Mouse (Mus musculus) T-helper 2 cell (primary cell): ENCODE results near the gene Gas1.

Source experiments
- in situ Hi-C: fragments of 300-600 bp; cut with MboI, MseI; formaldehyde crosslinking; loops from one replicate; pipeline ENCODE4 v1.15.1; 2025; ENCODE audit warnings: high pct_unique_total_duplicates

Gene Gas1

DNA sequence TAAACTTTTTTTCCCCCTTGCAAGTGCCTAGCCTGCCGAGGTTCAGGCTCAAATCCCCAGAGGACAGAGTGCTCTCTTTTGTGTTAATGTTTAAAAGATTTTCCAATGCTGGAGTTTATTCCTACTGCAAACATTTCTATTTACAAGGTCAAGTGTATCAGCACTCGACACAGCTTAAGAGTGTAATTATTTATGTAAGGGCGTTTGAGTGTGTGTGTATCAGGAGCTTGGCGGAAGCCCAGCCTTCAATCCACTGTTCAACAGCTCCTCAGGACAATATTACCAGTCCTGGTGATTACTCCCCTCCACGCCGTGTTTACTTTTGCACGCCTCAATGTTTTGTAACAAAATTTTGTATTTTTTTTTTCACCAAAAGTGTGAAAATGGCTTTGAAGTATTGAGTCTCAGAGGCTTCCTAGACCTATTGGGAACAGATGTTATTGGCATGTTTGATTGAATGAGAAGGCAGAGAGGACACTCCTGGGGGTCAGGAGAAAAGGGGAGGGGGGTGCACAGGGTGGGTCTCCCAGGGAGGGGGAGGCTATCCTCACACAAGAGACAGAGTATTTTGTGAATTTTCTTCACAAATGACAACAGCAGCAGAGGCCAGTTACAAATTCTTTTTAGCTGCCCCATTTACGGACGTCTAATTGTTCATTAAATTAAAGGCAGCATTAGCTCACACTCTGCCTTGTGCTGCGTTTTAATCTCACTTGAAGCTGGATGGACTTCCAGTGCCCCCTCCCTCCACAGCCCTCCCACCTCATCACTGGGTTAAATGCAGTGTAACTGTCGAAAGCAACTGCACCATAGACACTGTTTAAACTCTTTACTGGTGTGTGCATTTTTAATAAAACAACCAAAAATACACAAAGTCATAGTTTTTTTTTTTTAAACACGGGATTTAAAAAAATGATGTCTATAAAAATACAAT is 3.3 kb downstream of the Gas1 start:
- in situ Hi-C loops, result loop anchor here (10.0 kb wide), 1 partner anchor 731 kb away; the partner anchor contains the start of gene Tpbpb

DNA sequence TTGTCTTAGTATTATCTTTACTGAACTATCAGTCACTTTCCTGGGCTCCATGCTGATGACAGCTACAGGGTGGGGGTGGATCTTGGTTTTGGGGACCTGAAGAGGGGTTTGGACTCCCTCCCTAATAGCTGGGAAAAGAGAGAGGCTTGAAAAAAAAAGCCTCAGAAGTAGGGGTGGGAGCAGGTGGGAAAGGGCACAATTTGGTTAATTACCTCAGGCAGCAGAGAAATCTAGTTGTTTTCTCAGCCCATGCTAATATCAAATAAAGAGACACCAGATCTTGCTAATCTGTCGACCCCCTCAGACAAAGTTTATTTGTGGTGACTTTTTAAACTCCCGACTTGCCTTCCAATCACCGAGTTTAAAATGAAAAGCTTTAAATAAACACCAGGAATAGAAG is 4.0 kb downstream of the Gas1 start:
- in situ Hi-C loops, result loop anchor here (10.0 kb wide), 1 partner anchor 732 kb away; the partner anchor contains the start of gene Tpbpb

DNA sequence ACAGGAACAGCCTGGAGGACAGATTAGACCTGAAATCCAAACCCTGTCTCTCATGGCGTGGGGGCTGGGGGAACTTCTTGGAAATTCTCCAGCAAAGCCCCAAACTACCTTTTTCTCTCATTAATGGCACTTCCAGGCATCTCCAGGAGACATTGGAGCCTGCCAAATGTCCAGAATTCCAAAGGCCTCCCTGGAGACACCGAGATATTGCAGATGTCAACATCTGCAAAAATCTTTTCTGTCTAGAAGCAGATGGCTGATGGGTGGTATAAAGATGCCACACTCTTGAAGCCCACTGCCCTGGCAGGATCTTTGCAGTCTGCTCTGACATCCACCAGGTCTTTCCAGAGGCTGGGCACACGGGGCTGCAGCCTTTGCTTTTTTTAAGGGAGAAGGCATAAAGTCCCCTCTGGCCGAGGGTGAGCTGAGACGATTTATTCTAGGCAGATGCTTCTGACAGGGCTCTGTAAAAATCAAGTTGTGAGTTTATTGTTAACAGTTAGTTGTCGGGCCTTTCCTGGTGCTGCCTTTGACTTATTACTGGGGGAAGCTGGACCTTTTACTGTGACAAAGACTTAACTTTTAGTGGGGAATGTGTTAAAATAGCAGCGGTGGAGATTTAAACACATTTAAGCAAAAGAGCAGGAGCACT is 4.7 kb downstream of the Gas1 start:
- in situ Hi-C loops, result loop anchor here (10.0 kb wide), 1 partner anchor 732 kb away; the partner anchor contains the start of gene Tpbpb

DNA sequence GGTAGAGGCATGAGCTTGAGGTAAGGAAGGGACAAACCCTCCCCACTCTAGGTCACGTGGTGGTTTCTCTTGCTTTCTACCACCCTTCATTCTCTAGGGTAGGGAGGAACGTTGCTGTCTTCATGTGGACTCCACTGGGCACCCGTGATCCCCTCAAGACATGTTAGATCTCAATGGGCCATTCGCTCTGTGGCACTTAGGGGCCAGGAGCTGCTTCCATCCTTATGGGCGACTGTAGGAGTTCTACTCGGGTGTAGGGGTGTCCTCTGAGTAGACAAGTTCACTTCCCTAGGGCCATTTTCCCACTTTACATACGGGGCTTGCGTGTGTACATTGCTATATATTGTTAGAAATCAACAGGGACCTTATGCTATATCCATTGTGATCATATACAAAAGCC is 5.4 kb downstream of the Gas1 start:
- in situ Hi-C loops, result loop anchor here (10.0 kb wide), 1 partner anchor 733 kb away; the partner anchor contains the start of gene Tpbpb

DNA sequence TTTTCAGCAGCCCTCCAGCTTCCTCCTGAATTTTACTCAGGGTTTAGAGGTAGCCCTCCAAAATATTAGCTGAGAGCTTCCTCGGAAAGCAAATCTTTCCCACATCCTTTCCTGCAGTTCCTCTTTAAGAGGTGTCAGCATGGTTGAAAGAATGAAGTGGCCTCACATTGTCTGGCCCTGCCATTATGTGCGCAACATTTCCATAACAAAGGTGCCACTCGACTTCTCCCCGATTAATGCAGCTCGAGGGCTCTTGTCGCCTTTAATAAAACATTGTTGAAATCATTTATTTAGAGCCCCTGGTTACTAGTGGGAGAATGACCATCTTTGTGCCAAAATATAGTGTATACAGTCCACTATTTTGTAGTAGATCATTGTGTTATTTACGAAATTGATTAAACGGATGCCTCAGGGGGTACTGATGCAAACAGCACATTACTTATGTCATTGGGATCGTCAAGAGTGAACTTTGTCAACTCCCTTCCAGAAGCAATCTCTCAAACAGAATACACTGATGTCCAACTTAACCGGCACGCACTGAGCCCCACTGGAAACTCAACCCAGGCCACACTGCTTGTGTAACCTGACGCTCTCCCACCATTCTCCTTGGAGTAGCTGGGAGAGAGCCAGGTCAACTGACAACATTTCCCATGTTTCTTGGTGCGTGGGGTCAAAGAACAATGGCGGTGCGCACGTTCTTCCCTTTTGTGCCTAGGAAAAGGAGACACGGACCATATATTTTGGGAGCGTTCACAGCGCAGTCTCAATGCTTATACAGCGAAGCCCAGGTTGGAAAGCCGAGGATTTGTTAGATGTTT is 6.1 kb downstream of the Gas1 start:
- in situ Hi-C loops, result loop anchor here (10.0 kb wide), 1 partner anchor 734 kb away; the partner anchor contains the start of gene Tpbpb

DNA sequence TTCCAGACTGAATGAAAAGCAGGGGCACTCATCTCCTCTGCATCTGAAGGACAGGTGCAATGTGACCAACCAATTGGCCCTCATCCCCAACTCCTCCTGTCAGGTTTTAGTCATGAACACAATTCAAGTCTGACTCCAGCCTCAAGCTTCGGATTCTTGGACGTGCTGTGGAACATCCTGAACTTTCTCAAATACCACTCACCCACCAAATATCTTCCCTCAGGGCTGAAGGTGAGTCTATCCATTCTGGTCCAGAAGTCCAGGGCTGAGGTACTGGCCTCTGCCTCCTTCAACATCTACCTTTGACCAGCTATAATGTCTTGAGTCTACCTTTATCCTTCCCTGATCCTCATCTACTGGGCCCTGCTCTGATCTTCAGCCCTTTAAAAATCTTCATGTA is 8.1 kb downstream of the Gas1 start:
- in situ Hi-C loops, result no loop called here

DNA sequence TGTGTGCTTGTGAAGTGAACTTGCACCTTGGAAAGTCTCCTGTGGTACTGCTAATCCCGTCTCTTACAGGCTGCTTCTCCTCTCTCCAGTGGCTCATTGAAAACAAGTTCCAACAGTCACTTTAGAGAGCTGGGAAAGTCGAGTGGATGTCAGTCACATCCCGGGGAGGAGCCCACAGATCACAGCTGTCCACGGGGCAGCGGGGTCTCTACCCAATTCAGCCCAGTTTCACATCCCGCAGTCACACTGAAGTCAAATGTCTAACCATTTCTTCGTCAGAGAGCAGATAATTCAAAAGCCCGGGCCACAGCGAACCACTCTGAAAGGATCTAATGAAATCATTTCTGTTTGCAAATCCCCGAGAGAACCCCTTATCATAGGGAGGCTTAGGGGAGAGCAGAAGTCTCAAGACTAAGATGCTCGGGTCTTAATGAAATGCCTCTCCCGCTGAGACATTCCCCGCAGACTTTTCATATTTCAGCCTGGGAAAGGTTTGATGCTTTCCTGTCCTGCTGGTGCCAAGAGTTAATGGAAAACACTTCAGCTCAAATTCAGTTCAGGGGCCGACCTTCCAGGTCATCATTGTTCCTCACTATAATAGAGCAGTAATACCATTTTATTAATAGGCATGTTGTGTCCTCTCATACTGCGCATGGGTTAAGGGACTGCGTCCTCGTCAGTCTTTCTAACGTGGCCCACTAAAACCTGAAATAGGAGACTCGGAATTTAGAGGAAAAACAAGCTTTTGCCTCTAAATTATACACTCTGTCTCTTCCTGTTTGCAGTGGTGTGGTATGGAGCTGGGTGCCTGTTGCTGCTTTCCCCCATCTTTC is 20.7 kb downstream of the Gas1 start:
- in situ Hi-C loops, result no loop called here

DNA sequence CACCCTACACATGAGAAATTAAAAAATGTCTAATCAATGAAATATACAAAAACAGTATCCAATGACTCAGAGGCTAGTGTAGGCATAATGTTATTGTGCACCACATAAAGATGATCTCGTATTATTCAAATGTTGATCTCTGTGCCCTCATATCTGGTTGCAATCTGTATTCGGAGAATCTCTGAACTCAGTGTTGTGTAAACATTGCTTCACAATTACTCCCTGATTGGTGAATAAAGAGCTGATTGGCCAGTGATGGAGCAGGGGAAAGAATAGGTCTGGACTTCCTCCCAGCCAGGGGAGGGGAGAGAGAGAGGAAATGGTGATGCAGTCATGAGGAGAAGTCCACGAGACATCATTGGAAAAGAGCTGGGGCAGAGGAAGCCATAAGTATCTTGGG is 23.0 kb downstream of the Gas1 start:
- in situ Hi-C loops, result no loop called here

DNA sequence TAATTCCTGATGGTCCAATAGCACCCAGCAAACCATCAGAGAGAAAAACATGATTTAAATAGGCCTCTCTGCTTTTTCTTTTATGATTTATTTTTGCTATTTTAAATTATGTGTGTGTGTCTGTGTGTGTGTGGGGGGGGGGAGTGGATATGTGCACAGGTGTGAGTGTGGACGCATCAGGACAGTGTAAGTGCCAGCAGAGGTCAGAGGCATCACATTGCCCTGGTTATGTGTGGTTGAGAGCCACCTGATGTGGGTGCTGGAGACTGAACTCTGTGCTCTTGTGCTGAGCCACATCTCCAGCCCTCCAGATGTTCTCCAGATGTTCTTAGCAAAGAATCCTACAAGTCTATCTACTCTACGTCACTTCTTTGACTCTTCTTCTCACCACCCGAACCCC is 28.9 kb downstream of the Gas1 start:
- in situ Hi-C loops, result no loop called here

DNA sequence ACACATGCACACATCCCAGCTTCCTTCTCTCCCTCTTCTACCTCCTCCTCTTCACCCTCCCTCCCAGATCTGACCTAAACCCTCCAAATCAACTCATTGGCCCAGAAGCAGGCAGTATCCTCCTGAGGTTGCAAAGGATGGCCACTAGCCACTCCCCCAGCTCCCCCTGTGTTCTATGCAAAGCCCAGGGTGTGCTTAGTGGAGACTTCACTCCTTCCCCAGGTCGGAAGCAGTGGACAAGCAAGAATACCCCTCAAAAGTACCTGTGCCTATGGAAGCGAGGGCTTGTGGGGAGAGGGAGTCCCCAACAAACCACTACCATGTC is 29.3 kb downstream of the Gas1 start:
- in situ Hi-C loops, result no loop called here

DNA sequence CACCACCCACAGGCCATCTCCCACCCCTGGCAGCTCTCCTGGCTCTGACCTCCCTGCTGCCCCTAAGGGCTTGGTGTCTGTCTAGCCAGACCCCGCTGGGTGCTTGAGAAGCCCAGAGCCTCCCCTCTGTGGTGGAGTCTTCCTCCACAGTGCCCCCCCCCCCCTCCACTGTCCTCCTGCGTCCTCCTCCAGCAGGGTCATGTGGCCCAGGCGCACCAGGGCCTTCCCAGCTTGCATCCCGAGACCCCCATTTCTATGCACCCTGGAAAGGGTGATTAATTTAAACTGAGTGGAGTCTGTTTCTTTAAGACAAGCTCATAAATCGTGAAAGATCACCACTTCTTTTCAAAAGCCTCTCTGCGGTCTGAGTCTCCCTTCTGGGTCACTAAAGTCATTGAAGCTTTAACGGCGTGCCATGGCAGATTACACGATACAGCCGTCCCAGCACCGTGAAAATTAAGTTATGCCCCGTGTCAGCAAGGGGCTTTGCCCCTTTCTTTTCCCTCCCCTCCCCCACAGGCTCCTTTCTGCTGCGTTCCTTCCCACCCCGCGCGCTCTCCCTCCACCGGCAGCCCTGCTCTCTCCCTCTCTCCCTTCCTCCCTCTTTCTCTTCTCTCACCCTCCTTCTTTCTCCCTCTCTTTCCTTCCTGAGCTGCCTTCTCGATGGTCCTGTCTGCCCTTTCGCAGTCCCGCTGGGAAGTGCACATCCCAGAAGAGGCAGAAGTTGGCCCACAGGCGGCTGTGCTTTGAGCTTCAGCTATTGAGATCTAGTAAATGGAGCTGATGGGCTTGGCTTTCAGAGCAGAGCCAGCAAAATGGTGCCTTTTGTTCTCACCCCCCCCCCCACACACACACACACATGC is 29.9 kb downstream of the Gas1 start:
- in situ Hi-C loops, result no loop called here

DNA sequence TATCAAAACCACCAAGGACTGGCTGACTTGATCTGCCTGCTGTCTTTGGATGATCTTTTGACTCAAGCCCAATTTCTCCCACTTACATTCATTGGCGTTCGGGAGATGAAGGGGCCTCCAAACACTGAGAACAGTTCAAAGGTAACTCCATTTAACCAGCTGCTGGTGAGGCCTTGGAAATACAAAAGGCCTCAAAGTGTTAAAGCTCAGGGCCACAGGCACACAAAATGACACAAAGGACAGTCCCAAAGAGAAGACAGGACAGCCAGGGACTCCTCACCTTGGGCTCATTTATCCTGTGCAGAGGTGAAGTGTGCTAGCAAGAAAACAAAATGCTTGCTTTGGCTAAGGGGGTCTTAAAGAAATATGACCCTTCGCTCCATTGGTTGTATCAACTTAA is 30.9 kb downstream of the Gas1 start:
- in situ Hi-C loops, result no loop called here

DNA sequence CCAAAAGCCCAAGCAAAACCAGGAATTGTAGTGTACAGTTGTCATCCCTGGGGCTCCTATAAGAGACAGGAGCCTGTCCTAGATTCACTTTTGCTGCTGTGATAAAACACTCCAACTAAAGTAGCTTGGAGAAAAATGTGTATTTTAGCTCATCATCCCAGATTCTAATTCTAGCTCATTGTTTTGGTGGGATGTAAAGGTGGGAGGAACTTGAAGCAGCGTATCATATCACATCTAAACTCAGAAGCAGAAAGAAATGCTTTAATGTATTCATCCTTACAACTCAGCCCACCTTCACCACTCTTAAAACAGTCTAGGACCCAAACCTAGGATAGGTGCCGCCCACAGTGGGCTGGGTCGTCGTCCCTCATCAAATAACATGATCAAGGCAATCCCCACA is 40.2 kb downstream of the Gas1 start:
- in situ Hi-C loops, result no loop called here

DNA sequence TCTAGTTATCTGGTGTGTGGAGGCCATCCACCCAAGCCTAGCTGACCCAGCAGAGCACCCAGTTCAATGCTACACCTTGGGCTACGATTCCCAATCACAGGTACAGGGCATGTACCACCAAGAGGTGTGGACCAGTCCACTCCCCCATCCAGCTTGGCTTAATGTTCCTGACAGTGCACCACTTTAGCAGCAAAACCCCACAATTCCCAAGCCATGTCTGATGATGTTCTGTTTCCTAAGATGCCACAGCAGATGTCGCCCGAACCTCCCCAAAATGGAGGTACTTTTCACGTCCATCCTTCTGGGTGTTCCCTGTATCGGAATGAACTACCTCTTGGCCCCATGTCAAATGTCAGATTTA is 42.7 kb downstream of the Gas1 start:
- in situ Hi-C loops, result no loop called here

DNA sequence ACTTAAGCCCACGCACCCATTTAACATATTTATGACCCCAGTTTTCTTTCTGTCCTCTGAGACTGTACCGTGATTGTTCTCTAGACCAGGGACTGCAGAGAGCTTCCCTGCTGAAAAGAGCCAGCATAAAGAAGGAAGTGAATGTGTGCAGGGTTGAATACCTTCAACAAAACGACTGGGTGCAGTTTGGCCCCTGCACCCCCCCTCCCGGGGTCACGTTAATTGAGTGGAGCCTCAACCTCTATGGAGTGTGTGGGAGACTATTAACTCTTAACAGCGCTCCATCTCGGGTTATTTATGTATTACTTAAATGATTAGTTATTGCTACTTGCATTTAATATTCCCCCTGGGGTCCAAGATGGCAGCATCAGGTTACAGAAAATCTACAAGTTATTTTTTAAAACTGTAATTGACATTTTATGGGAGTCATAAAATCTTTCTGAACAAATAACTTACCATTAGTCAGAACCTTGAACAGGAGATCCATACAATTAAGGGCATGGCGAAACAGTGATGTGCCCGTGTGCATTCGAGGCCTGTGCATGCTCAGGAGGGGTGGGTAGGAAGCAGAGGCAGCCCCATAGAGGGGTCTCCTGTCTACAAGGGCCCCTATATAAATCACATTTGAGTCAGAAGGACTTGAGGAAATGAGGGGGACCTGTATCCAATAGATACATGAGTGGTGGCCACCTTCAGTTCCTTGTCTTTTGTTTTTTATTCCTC is 43.3 kb downstream of the Gas1 start:
- in situ Hi-C loops, result no loop called here

DNA sequence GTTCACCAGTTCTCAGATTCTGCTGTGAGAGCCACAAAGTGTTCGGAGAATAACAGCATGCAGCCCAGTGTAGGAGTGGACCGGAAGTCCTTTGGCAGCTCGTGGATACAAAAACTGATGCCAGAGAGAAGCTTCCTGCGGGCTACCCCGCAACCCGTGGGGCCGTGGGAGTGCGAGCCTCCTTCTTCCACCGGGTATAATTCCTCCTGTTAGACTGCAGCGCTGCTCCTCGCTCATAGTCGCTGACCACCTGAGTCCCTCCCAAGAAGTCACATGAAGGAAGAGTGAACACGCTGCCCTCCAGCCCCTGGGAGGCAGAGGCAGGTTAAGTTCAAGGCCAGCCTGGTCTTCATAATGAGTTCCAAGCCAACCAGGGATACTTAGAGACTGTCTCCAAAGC is 45.4 kb downstream of the Gas1 start:
- in situ Hi-C loops, result no loop called here

DNA sequence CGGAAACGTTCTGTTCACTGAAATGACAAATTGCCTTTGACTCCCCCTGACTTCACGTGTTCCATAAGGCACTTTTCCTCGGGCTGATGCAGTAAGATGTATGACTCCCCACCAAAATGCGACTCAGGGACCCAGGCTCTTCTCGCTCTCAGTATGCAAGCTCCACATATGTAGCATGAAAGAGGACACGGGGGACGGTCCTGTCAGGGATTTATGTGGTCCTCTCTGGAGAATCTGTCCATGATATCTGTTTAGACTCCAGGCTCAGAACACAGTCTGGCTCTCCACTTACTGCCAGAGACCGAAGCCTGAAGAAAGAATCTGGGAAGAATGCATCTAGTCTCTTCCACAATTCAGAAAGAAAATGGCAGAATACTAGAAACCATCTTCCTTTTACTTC is 47.6 kb downstream of the Gas1 start:
- in situ Hi-C loops, result no loop called here

DNA sequence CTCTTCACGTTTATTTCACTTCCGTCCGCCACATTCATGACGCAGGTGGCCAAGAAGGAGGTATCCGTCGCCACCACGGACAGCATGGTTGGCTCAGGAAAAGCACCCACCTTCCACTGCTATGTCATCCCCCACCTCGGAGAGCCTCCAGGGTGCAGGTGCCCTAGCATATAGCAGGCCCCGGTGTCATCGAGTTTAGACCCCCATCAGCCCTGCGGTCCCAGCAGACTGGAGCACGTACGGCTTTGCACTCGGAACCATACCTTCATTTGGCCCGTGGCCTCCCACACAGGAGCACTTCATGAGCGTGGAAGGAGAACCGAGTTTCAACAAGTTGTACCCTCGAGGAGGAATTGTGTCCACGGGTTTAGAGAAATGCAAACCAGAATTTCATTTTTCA is 50.8 kb downstream of the Gas1 start:
- in situ Hi-C loops, result no loop called here

DNA sequence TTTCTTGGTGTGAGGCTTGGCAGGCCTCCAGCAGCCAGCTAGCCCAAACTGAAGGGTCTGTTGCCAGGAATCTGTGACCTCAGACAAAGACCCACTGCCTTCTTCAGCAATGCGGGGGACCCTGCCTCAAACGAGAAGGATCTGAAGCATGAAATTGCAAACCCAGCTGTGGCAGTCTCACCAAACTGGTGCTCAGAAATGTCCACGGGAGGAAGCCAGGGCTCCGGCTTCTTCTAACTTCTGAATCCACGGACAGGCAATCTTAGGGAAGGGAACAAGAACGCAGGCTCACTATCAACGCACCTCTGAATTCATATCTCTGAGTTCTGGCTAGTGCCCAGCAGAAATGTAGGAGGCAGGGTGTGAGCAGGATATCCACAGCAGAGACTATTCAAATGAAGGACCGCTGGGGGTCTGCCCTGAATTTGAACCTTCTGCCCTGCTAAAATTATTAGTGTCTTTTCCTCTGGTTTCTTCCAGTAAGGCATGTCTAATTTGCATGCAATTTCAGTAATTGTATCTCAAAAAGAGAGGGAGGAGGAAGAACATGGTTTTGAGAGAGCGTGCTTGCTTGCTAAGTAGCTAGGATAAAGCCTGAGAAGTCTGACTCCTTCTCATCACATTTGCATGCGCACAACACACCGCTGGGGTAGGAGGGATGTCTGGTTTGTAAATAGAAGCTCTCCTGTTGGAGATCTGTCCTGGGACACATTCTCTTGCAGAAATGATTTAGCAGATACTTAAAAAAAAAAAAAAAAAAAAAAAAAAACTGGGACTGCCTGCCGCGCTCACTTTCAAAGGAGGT is 51.5 kb downstream of the Gas1 start:
- in situ Hi-C loops, result no loop called here
